Mouse (Mus musculus) thymus, adult 2 months (tissue): ENCODE results near the gene Rad9a.

Source experiments
- CTCF ChIP-seq: fragments of 200-500 bp; IDR thresholded peaks from 2 replicates; pipeline ENCODE4 v1.5.1; 2012; ENCODE audit warnings: mild to moderate bottlenecking, control low read depth, low read length, moderate library complexity, borderline replicate concordance; ENCODE audit not compliant: control insufficient read depth, poor library complexity, insufficient read depth; ENCODE audit errors: extremely low read depth
- POLR2A ChIP-seq: fragments of 200-500 bp; IDR thresholded peaks from 2 replicates; pipeline ENCODE4 v1.6.1; 2012; ENCODE audit warnings: mild to moderate bottlenecking, low read length, control low read depth, moderate library complexity; ENCODE audit not compliant: control insufficient read depth, poor library complexity, insufficient read depth; ENCODE audit errors: extremely low read depth

DNA sequence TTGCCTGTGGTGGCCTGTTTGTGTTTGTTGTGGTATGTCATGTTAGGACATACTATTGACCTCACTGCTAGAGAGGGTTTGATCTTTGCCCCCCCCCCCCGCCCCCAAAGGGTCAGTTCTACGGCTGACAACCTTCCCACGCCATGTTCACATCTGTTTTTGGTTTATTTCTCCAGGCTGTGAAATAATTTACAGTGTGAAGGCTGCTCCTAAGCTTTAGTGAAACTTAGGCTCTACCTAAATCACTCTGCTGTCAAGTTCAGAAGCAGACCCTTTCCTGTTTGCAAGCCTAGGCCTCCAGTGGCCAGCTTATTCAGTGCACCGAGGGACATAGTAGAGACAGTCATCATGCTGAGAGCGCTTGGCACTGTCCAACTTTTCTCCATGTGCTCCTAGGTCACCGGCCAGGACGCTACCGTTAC lies 38.8 kb upstream of the Rad9a start:
- TF ChIP-seq CTCF, result no peak
- TF ChIP-seq POLR2A, result no peak
